Mouse (Mus musculus) natural killer cell, adult 2 months (primary cell): Measurements from ENCODE around the gene Zgrf1.

Experiments used
- DNase-seq, 2 experiments: peaks; one replicate each; pipeline ENCODE4 v3.0.0; 2022; ENCODE audit warnings: low spot score in 2 of 2

Zgrf1 gene

GRCm38 (mm10) chr3:127552973-127553719 is at the start of gene Zgrf1, which contains the start of gene Larp7:
Gene Zgrf1, plus strand, starts transcription at chr3:127553489.
Gene Larp7, minus strand, starts transcription at chr3:127553349.
- DNase-seq = peak; percentile 99

- no peak for DNase-seq
Observed at GRCm38 (mm10) chr3:127507878-127508783, 45.2 kb upstream of the Zgrf1 start.

DNA sequence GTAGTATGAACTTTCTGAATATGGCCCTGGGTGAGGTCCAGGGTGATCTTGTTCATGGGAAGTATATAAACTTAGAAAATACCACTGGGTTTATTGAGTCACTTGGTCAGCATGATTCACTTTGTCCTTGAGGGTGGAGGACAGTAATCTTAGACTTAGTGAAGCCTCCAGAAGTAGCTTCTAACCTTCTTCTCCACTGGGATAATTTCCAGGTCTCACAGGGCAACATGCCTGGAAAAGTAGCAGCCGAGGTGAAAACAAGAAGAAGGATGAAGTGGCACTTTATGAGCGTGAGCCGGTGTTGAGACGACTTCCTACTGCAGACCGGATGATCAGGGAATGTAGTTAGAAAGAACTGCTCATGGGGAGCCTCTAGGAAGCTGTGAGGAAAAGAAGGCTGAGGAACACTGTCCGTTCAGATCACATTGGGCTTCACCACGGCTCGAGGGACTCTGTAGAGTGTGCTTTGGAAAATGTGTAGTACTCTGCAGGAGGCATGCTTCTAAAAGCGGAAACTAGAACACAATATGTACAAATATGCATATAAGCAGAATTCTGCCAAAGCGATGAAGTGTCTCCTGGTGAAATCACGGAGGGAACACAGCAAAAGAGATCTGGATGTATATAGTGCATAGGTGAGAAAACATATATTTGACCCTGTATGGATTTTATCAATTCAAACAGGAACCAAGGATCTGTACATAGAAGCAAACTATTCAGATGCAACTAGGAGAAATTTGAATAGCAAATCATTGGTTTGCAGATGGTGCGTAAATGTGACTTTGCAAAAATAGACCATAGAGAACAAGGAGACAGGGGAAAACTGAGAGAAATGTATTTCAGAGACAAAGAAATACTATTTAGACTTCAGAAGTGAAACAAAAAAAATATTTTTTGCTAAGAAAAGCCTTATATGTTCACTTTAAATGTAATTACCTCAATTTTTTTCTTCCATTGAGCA is 41.2 kb upstream of the Zgrf1 start:
- no peak for DNase-seq

DNA sequence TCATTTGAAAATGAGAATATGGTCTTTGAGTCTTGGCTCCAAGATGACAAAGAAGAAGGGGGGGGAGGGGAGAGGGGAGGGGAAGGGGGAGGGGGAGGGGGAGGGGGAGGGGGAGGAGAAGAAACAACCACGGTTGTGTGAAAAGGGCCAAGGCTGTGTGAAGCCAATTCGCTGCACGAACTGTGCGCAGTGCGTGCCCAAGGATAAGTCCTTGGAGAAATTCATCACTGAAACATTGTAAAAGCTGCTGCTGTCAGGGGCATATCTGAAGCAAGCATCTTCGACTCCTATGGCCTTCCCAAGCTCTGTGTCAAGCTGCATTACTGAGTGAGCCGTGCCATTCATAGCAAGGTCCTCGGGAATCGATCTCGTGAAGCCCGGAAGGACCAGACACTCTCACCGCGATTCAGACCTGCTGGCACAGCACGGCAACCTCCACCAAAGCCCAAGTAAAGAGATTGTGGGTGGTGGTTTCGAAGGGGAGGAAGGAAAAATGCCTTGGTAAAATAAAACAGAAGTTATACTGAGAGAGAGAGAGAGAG is 40.4 kb upstream of the Zgrf1 start:
- DNase-seq = no peak

GRCm38 (mm10) chr3:127513699-127514098 is 39.6 kb upstream of the Zgrf1 start:
- no peak for DNase-seq

- DNase-seq = no peak
Observed at GRCm38 (mm10) chr3:127515251-127515650, 38.0 kb upstream of the Zgrf1 start.

GRCm38 (mm10) chr3:127520300-127520699 is 33.0 kb upstream of the Zgrf1 start:
- DNase-seq = no peak

DNA sequence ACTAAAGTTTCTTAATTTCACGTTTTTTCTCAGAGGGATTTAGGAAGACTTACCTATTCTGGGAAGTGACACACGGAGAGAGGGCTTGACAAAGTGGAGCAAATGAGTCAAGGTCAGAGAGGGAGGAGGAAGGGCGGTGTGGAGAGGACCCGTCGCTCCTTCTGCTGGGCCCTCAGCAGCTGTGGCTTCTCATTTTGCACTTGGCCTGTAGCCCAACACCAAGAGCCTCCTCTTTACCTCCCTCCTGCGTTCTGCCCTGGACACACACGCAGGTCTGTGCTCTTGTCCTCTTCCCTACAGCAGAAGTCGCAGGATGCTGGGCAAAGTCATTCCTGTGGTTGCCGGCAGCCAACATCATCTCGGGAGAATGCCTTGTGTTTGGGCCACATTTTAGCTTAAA is 32.1 kb upstream of the Zgrf1 start:
- no peak for DNase-seq

DNA sequence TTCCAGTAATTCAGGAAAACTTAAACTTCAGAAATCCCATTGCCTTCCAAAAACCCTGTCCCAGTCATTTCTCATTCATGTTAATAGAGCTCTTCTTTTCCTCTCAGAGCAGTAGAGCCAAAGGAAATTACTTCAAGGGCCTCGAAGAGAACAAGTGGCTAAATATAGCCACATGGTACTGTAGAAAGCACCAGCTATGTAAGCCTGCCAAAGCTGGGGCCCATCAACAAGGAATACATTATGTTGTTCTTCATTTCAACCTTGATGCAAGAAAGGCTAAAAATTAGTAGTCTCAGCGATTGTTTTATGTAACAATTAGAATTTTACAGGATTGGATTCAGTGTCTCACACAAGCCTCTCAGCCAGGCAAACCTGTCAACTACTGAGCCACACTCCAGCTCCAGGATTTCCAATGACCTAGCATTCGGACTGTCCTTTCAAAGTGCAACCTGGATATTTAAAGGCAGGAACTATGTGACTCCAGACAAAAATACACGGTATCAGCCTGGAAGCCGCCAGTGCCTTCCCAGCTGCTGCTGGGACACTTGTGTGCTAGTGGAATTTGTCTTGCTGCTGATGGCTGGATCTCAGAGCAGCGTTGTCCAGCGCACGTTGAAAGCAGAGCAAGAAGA is 28.0 kb upstream of the Zgrf1 start:
- DNase-seq = no peak

DNA sequence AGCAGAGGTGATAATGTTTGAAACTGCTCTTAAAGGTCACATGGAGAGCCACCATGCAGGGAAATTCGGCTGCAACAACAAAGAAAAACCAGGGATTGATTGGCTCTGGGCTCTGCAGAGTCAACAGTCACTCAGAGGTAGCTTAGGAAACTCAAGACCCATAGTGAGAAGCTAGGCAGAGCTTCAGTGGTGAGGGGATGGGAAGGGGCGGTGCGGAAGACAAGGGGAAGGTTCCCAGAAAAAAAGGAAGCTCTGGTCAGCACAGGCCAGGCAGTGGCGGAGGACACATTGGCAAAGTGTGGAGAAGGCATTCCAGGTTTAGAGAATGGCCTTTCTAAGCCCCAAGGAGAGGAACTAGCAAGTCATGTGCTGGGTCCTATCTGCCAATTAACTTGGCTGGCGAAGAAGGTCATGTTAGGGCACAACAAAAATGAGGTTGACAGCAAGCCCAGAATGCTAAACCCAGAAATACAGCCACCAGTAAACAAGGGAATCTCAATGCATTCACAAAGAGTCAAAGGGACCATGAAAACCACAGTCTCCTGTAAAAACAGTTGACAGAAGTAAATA is 25.7 kb upstream of the Zgrf1 start:
- no peak for DNase-seq

GRCm38 (mm10) chr3:127529210-127529609 is 24.1 kb upstream of the Zgrf1 start:
- no peak for DNase-seq

DNA sequence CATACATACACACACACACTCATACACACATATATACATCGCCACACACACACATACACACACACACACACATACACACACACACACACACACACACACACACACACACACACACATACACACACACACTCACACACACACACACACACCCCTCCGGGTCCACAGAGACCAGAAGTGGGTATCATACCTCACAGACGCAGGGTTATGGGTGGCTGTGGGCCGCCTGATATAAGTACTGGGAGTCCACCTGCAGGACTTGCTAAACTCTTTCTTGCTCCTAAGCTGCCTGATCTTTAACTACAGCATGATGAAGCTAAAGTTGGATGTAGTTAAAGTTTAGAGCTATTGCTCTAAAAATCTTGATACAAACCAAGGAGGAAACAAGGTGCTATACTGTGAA is 23.5 kb upstream of the Zgrf1 start:
- DNase-seq = no peak

DNA sequence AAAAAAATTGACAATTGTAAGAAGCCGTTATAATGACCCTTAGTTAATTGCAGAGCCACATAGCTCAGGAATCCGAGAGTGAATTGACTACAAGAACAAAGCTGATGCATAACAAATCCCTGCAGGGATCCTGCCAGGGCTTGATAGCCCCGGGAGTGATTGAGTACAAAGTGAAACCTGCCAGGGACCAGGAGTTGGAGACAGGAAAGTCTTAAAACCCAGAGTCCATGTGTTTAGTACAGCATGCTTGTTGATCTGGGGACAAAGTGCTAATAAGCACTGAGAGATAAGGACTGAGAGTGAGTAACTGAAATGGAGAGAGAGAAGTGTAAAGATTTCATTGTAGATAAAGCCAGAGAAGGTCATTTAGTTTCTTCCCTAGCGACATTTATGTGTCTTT is 23.0 kb upstream of the Zgrf1 start:
- DNase-seq = no peak

DNA sequence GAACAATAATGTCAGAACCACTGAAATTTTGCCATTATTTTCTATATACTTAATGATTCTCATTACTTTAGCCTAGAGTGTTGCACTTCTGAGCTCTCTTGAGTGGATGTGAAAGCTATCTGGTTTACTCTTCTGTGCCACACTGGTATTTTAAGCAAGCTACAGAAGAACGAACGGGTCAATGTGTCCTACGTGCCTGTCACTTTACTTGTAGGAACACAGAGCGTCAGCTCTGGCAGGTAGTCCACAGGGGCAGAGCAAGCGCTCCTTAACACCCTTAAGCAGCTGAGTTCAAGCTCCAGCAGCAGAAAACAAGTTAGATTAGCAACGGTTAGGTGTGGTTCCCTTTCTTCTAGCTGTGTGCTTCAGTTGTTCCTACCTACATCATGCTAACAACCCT is 14.1 kb upstream of the Zgrf1 start:
- no peak for DNase-seq

DNA sequence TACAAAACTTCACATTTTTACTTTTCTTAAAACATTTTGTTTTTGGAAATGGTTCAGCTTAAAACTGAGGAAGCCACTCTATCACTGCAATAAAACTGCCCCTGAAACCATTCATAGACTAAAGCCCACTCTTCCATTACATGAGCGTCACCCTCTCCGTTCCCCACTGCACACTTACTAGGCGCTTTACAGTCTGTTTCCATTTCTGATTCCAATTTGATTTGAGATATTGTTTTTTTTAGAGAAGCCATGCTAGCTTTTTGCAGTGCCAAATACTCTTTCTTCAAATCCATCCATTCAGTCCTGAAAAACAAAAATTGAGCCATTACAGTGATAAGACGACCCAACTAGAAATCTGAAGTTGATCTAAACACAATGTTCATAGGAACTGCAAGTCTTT is 9.3 kb upstream of the Zgrf1 start:
- DNase-seq = no peak

DNA sequence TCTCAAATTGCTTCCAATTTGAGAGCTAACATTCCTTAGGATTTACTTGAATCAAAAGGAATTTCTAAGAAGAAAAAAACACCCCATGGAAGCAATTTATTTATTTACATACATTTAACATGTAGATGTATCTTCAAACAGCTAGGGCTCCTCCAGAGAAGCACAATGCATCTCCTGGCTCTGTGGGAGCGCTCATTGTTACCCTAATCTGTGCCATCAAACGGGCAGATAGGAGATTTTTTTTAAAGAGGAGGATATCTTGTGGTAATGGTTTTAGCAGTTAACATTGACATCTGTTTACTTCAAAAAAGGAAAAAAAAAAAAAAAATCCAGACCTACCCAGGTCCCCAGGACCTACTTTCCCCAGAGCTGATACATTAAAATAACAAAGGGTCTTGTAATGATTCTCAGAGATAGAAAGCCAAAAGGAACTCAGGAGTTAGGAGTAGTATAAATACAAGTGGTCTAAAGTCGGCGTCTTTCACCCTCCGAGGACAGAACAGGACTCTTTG is 8.6 kb upstream of the Zgrf1 start:
- DNase-seq = no peak

- DNase-seq = peak in 1 of 2 experiments; percentile 12
Observed at GRCm38 (mm10) chr3:127547882-127548281, 5.4 kb upstream of the Zgrf1 start.

DNA sequence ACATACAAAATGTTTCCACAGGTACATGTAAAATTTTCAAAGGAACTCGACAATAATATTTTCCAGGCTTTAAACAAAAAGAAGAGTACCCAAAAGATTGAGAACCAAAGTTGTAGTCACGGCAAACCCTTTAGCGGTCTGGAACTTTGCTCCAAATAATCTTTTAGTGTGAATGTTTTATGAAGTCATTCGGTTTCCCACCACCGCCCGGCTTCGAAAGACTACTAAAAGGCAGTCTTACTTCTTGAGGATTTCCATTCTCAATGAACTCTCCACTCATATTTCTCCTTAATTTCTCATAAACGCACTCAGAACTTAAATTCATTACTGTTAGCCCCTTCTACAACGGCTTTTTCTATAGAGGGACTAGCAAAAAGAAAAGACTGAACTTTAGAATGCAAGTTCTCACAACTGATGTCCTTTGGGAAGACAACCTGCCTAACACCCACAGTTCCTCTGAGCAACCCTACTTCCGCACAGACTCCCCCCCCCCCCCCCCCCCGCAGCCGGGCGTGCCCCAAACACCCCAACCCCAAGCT is 786 bp upstream of the Zgrf1 start:
- DNase-seq = no peak

DNA sequence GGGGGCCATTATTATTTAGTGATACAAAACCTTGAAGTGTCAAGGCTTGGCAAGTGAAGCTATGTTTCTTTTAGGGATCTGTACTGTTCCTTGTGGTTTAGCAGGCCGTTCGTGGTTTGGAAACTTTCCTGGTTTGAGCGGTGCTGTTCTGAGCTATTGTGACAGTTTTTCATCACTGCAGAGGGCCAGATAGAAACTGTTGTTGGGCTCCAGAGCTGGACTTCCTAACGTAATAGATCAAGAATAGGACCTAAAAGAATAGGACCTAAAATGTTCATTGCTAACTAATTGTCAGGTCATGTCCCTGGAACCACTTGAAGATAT is 393 bp downstream of the Zgrf1 start:
- no peak for DNase-seq

DNA sequence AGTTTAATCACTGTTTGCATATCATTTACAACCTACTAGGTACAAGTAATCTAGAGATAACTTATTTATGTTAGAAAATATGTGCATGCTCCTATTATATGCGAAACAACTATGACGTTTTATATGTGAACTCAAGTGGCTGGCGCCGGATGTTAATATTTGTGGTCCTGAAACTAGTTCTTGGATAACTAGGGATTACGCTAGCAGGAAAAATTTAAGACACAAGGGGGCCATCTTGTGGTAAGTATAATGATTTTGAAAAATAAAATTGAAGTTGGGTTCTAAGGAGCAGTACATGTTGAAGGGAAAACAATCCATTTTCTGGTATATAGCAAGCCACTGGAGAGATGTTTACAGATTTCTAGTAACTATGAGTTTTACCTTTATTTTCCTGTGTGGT is 1.4 kb downstream of the Zgrf1 start:
- no peak for DNase-seq
